Mouse (Mus musculus) urinary bladder, adult 18-20 months (tissue): ENCODE measurements around the gene Phgdh.

Experiments
- DNase-seq, 2 experiments: peaks; one replicate each; pipeline ENCODE4 v3.0.0; 2022; ENCODE audit warnings: low spot score in 2 of 2, mixed read lengths in 2 of 2

Phgdh gene

GRCm38 (mm10) chr3:98339706-98340109 is at the start of gene Phgdh:
Gene Phgdh, minus strand, starts transcription at chr3:98339990.
- peak; percentile 33 to 42 for DNase-seq

GRCm38 (mm10) chr3:98389305-98389704 is 49.5 kb upstream of the Phgdh start:
- DNase-seq = no peak

GRCm38 (mm10) chr3:98387756-98388155 is 48.0 kb upstream of the Phgdh start:
- DNase-seq = no peak

GRCm38 (mm10) chr3:98387086-98387485 is 47.3 kb upstream of the Phgdh start:
- DNase-seq = no peak

GRCm38 (mm10) chr3:98383024-98383790 is 43.4 kb upstream of the Phgdh start:
- peak in 1 of 2 experiments; percentile 9 for DNase-seq

- peak; percentile 56 to 60 for DNase-seq
These were observed 42.6 kb upstream of the Phgdh start, which contains the start of gene Zfp697 for GRCm38 (mm10) chr3:98382246-98382939. Gene Zfp697, plus strand, starts transcription at chr3:98382461.

GRCm38 (mm10) chr3:98381677-98382245 is 42.0 kb upstream of the Phgdh start:
- no peak for DNase-seq

- DNase-seq = no peak
These were observed 39.4 kb upstream of the Phgdh start for GRCm38 (mm10) chr3:98379236-98379635.

GRCm38 (mm10) chr3:98378267-98378666 is 38.5 kb upstream of the Phgdh start:
- no peak for DNase-seq

- no peak for DNase-seq
These were observed 35.2 kb upstream of the Phgdh start for GRCm38 (mm10) chr3:98374980-98375379.

GRCm38 (mm10) chr3:98374062-98374719 is 34.4 kb upstream of the Phgdh start:
- DNase-seq = no peak

- no peak for DNase-seq
These were observed 29.0 kb upstream of the Phgdh start for GRCm38 (mm10) chr3:98368776-98369175.

- DNase-seq = no peak
These were observed 28.5 kb upstream of the Phgdh start for GRCm38 (mm10) chr3:98368283-98368682.

- DNase-seq = no peak
These were observed 27.0 kb upstream of the Phgdh start for GRCm38 (mm10) chr3:98366823-98367222.

- DNase-seq = no peak
These were observed 26.3 kb upstream of the Phgdh start for GRCm38 (mm10) chr3:98366086-98366485.

GRCm38 (mm10) chr3:98362753-98363152 is 23.0 kb upstream of the Phgdh start:
- no peak for DNase-seq

GRCm38 (mm10) chr3:98356632-98357370 is 17.0 kb upstream of the Phgdh start:
- no peak for DNase-seq

- DNase-seq = no peak
These were observed 16.2 kb upstream of the Phgdh start for GRCm38 (mm10) chr3:98356026-98356365.

GRCm38 (mm10) chr3:98355344-98356025 is 15.7 kb upstream of the Phgdh start:
- no peak for DNase-seq

GRCm38 (mm10) chr3:98353892-98354291 is 14.1 kb upstream of the Phgdh start:
- DNase-seq = peak; percentile 17 to 36

GRCm38 (mm10) chr3:98348705-98349104 is 8.9 kb upstream of the Phgdh start:
- DNase-seq = no peak
